Mouse (Mus musculus) heart, embryonic 14.5 days (tissue): Measurements from ENCODE around the gene Fbxo47. TPM values are rescaled to one million over a fixed set of nuclear protein-coding genes. Genes with fewer than 3 reads are reported as not detected.
"Not testable (repeated sequence)": the region's sequence is repeated elsewhere in the genome, so short reads cannot be mapped to it uniquely, and the experiment has no call there.

Experiments used
- ATAC-seq: fragments of 200-750 bp; cut with Nextera tagmentation; 2 replicates; pipeline ENCODE4 v1.8.0; 2017; ENCODE audit warnings: low read depth, moderate TSS enrichment; ENCODE audit not compliant: insufficient number of reproducible peaks, insufficient read depth, low FRiP score
- H3K27ac ChIP-seq, 2 experiments: fragments of 200-500 bp in 1 of 2; fragments of 300-500 bp in 1 of 2; sonication (generic) in 1 of 2; replicated peaks in 1 of 2; 2 replicates each; pipeline ENCODE4 v1.5.1; 2012 to 2014; ENCODE audit warnings: low read depth in 2 of 2, low read length in 2 of 2, control low read depth in 1 of 2, mild to moderate bottlenecking in 1 of 2, mixed read lengths in 1 of 2; ENCODE audit not compliant: control insufficient read depth in 1 of 2, insufficient read depth in 1 of 2
- H3K27me3 ChIP-seq: fragments of 300-500 bp; sonication (generic); 2 replicates; pipeline ENCODE4 v1.6.1; 2014; ENCODE audit warnings: mild to moderate bottlenecking, low read length, control low read depth; ENCODE audit not compliant: control insufficient read depth, insufficient read depth
- H3K36me3 ChIP-seq: fragments of 300-500 bp; sonication (generic); 2 replicates; pipeline ENCODE4 v1.6.1; 2014; ENCODE audit warnings: mild to moderate bottlenecking, control low read depth, low read length, mixed read lengths; ENCODE audit not compliant: control insufficient read depth, insufficient read depth
- H3K4me1 ChIP-seq, 2 experiments: fragments of 200-500 bp in 1 of 2; fragments of 300-500 bp in 1 of 2; sonication (generic) in 1 of 2; 2 replicates each; pipeline ENCODE4 v1.6.1; 2012 to 2014; ENCODE audit warnings: low read length in 2 of 2, control low read depth in 1 of 2, mixed read lengths in 1 of 2; ENCODE audit not compliant: control insufficient read depth in 2 of 2, insufficient read depth in 2 of 2
- H3K4me2 ChIP-seq: fragments of 300-500 bp; sonication (generic); 2 replicates; pipeline ENCODE4 v1.6.1; 2014; ENCODE audit warnings: mild to moderate bottlenecking, low read length
- H3K4me3 ChIP-seq, 2 experiments: fragments of 200-500 bp in 1 of 2; fragments of 300-500 bp in 1 of 2; sonication (generic) in 1 of 2; 2 replicates each; pipeline ENCODE4 v1.5.1; 2012 to 2014; ENCODE audit warnings: low read length in 2 of 2, mild to moderate bottlenecking in 2 of 2, control low read depth in 1 of 2, low read depth in 1 of 2, moderate library complexity in 1 of 2; ENCODE audit not compliant: control insufficient read depth in 1 of 2, insufficient read depth in 1 of 2
- H3K9ac ChIP-seq: fragments of 300-500 bp; sonication (generic); 2 replicates; pipeline ENCODE4 v1.6.1; 2014; ENCODE audit warnings: mild to moderate bottlenecking, low read length
- H3K9me3 ChIP-seq: fragments of 300-500 bp; sonication (generic); 2 replicates; pipeline ENCODE4 v1.6.1; 2016; ENCODE audit warnings: low read length, control low read depth; ENCODE audit not compliant: control insufficient read depth
- WGBS: fragments of 180-500 bp; shearing (Covaris S2); extraction: QIAGEN DNeasy Blood & Tissue Kit; methylation state at CpG from one replicate; pipeline ENCODE4 v1.1.7; 2014; 5-methylcytosine and 5-hydroxymethylcytosine counted together
- polyA plus RNA-seq: library from polyadenylated mRNA; unstranded; fragments of >200 nt; fragmentation: Nextera tagmentation; extraction: Ambion mirVana; gene quantifications from 2 replicates; pipeline ENCODE4 v1.2.1, GENCODE M21; 2014

Gene Fbxo47
- polyA plus RNA-seq, 1 experiment from 2014 or later, result 1.2 TPM

DNA sequence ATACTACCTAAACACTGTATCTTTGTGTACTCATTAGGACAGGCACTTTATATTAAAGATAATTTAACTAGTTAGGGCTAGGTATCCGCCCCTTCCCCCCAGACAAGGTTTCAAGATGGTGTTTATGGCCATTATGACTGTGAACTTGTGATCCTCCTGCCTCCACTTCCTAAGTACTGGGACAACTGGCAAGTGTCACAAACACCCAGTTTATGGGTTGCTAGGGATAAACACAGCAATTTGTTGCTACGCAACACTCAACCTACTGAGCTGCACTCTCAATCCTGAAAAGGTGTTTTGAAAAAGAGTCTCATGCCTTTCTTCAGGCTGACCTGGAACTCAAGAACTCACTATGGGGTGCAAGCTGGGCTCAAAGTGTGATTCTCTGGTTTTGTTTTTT lies 6.6 kb downstream of the Fbxo47 start:
- Histone ChIP-seq H3K27me3 (no peaks in the 10 kb centered on the region), H3K9ac (no peak overlapping the region), H3K27ac (no peak overlapping the region), H3K4me1 (no peaks in the 10 kb centered on the region), H3K4me2 (no peak overlapping the region), H3K4me3 (no peak overlapping the region), H3K9me3 (no peaks in the 10 kb centered on the region), H3K36me3 (no peaks in the 10 kb centered on the region)
- ATAC-seq, result no peak
- 71% methylated on average over 2 of the region's 2 CpGs for WGBS

DNA sequence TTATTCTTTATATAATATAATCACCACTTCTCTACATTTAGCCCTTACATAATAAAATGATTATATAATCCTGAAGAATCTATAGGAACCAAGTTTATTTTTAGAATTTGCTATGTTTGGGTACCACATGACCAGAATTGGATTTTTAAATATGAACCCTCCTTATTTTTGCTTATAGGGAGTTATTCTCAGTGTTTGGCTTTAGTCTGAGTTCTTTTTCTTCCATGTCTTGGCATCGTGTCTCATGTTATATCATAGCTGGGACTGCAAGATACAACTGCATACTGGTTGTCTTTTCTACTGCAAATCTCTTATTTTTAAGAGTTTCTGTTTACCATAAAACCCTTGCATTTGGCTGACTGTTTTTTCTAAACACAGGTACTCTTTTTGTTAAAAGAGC lies 9.6 kb downstream of the Fbxo47 start:
- H3K4me1 ChIP-seq, result no peaks in the 10 kb centered on the region
- no peak overlapping the region for H3K9ac ChIP-seq
- H3K4me2 ChIP-seq, result no peak overlapping the region
- H3K9me3 ChIP-seq, result no peaks in the 10 kb centered on the region
- 86% methylated on average over 1 of the region's 1 CpGs for WGBS
- no peaks in the 10 kb centered on the region for H3K27me3 ChIP-seq
- no peaks in the 10 kb centered on the region for H3K36me3 ChIP-seq
- no peak for ATAC-seq
- H3K4me3 ChIP-seq, result no peak overlapping the region
- no peak overlapping the region for H3K27ac ChIP-seq

DNA sequence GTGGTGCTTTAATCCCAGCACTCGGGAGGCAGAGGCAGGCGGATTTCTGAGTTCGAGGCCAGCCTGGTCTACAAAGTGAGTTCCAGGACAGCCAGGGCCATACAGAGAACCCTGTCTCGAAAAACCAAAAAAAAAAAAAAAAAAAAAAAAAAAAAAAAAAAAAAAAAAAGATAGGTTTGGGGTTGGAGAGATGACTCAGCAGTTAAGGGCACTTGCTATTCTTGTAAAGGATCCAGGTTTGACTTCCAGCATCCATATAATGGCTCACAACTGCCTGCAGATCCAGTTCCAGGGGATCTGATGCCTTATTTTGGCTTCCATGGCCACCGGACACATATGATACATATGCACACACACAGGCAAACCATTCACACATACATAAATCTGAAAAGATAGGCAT lies 11.6 kb downstream of the Fbxo47 start:
- not testable (repeated sequence) for H3K36me3 ChIP-seq, H3K4me2 ChIP-seq, H3K4me3 ChIP-seq, H3K9ac ChIP-seq, H3K27ac ChIP-seq, H3K9me3 ChIP-seq, H3K4me1 ChIP-seq, H3K27me3 ChIP-seq, ATAC-seq
- 88% methylated on average over 4 of the region's 5 CpGs for WGBS

DNA sequence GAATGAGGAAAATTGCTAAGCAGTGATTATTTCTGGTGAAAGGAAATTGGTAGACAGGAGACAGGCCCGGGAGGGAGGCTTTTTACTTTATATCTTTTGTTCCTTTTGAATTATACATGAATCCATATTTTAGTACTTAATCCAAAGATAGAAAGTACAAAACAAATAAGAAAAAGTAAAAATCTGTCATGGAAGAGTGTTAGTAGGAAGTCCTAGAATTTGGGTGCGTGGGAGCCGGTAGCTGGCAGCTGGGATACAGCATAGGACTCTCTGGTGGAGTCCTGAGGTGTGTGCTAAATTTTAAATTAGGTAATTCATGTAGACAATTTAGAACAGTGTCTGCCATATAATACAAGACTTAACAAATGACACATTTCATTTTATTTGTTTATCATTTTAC lies 16.4 kb downstream of the Fbxo47 start:
- Histone ChIP-seq H3K27me3 (no peaks in the 10 kb centered on the region), H3K9ac (no peak overlapping the region), H3K4me3 (no peak overlapping the region), H3K36me3 (no peaks in the 10 kb centered on the region), H3K9me3 (no peaks in the 10 kb centered on the region), H3K4me1 (no peaks in the 10 kb centered on the region), H3K4me2 (no peak overlapping the region), H3K27ac (no peak overlapping the region)
- WGBS, result 89% methylated on average over 3 of the region's 3 CpGs
- no peak for ATAC-seq

DNA sequence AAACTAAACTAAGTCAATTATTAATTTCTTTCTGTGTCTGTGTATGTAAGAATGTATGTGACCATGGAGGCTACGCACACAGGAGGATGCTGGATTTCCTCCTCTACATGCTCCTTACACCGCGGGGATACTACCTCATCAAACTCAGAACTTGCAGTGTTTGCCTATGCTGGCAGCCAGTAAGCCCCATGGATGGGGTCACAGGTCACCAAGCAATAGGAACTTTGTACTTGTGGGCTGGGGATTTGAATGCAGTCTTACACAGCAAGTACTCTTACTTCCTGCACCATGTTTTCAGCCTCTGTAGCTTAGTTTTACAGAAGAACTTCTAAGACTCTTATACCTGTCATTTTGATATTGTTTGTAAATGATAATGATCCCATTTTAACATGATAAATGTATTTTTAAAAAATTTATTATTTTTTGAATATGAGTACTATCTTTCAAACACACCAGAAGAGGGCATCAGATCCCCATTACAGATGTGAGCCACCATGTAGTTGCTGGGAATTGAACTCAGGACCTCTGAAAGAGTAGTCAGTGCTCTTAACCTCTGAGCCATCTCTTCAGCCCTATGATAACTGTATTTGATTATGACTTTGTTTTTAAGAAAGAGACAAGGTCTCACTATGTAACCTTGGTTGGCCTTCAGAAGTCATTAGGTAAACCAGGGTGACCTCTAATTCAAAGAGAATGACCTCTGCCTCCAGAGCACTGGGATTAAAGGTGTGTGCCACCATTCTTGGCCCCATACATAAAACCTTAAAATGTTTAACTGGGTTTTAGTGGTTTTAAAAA lies 17.7 kb downstream of the Fbxo47 start:
- no peak overlapping the region for H3K4me2 ChIP-seq
- 90% methylated on average over 3 of the region's 3 CpGs for WGBS

DNA sequence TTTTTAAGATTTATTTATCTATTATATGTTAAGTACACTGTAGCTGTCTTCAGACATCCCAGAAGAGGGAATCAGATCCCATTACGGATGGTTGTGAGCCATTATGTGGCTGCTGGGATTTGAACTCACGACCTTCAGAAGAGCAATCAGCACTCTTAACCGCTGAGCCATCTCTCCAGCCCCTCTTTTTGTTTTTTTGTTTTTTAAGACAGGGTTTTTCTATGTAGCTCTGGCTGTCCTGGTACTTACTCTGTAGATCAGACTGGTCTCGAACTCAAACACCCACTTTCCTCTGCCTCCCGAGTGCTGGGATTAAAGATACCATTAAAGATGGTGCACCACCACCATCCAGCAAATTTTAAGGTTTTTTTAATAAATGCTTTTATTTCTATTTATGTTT lies 18.5 kb downstream of the Fbxo47 start:
- H3K4me1 ChIP-seq, result no peaks in the 10 kb centered on the region
- H3K9me3 ChIP-seq, result no peaks in the 10 kb centered on the region
- H3K9ac ChIP-seq, result no peak overlapping the region
- H3K27me3 ChIP-seq, result no peaks in the 10 kb centered on the region
- no peak for ATAC-seq
- H3K4me2 ChIP-seq, result no peak overlapping the region
- H3K27ac ChIP-seq, result no peak overlapping the region
- H3K4me3 ChIP-seq, result no peak overlapping the region
- 83% methylated on average over 5 of the region's 5 CpGs for WGBS
- H3K36me3 ChIP-seq, result no peaks in the 10 kb centered on the region

More for the DNA sequence above, 17.7 kb downstream of the Fbxo47 start:
- H3K9me3 ChIP-seq, result no peaks in the 10 kb centered on the region
- H3K27ac ChIP-seq, result no peak overlapping the region
- ATAC-seq, result no peak
- H3K4me3 ChIP-seq, result no peak overlapping the region
- H3K4me1 ChIP-seq, result no peaks in the 10 kb centered on the region
- no peaks in the 10 kb centered on the region for H3K27me3 ChIP-seq
- H3K9ac ChIP-seq, result no peak overlapping the region
- H3K36me3 ChIP-seq, result no peaks in the 10 kb centered on the region

DNA sequence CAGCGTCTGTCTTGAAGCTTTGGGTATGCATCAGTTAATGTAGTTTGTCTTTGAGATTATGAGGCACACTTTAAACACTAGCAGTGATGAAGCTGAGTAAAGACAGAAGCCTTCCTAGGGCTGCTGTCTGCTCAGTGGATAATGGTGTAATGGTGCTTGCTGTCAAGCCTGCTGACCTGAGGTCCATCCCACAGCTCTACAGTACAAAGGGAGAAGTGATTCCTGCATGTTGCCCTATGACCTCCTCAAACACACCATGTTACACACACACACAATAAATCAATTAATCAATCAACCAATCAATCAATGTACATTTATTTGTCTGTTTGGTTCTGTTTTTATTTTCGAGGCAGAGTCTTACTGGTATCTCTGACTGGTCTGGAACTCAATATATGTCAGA lies 21.8 kb downstream of the Fbxo47 start:
- no peak for ATAC-seq
- Histone ChIP-seq H3K9ac (no peak overlapping the region), H3K4me3 (no peak overlapping the region), H3K4me2 (no peak overlapping the region), H3K27ac (no peak overlapping the region), H3K27me3 (no peaks in the 10 kb centered on the region), H3K9me3 (no peaks in the 10 kb centered on the region), H3K36me3 (no peaks in the 10 kb centered on the region), H3K4me1 (no peaks in the 10 kb centered on the region)
- 67% methylated on average over 2 of the region's 2 CpGs for WGBS

DNA sequence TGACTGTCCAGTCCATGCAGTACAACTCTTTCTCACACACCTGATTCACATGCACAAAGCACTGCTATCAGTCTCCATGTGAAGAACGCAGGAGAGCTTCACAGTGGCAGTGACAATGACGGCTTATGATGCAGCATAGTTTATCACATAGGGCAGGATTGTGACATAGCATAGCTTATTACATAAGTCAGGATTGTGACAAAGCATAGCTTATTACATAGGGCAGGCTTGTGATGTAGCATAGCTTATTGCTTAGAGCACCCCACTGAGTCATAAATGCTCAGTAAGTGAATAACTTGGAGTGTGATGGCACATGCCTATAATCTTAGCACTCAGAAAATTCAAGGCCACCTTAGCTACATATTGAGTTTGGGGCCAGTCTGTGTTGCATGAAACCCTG lies 28.5 kb downstream of the Fbxo47 start:
- ATAC-seq, result no peak
- no peak overlapping the region for H3K9ac ChIP-seq
- H3K27ac ChIP-seq, result no peak overlapping the region
- WGBS, result 83% methylated on average over 2 of the region's 2 CpGs
- peaks cover 2 to 3% of the 10 kb centered on the region in 2 experiments; a peak in 1 of 4 replicates for H3K4me1 ChIP-seq
- no peaks in the 10 kb centered on the region for H3K36me3 ChIP-seq
- H3K4me3 ChIP-seq, result no peak overlapping the region
- H3K9me3 ChIP-seq, result no peaks in the 10 kb centered on the region
- no peak overlapping the region for H3K4me2 ChIP-seq
- H3K27me3 ChIP-seq, result no peaks in the 10 kb centered on the region
